Mouse (Mus musculus): ENCODE measurements around the gene Hpcal4. TPM values are rescaled to one million over a fixed set of nuclear protein-coding genes. Genes with fewer than 3 reads are reported as not detected.

Hpcal4 gene
- total and polyA plus RNA-seq, 3 experiments = 0.09 to 0.35 (median 0.10) TPM

GRCm38 (mm10) chr4:123162305-123162917 is 20.6 kb upstream of the Hpcal4 start:
- Histone ChIP-seq H3K27me3 (ENCODE audit: control insufficient read depth, insufficient read depth, low read length) (no peaks in the 10 kb centered on the region), H3K27ac (no peak overlapping the region), H3K79me2 (replicated peaks; ENCODE audit: control insufficient read depth, insufficient read depth, low read length) (no peaks in the 10 kb centered on the region), H3K36me3 (ENCODE audit: control insufficient read depth, insufficient read depth, low read length) (no peaks in the 10 kb centered on the region), H3K4me1 (ENCODE audit: control insufficient read depth, insufficient read depth, low read length) (no peaks in the 10 kb centered on the region), H3K9ac (ENCODE audit: low read depth, low read length) (no peak overlapping the region), H3K4me3 (no peak overlapping the region)
- WGBS = 15% methylated on average over 15 of the region's 15 CpGs
- no peak for DNase-seq
- intact Hi-C loops (cut with DNase I) = no loop called here
- TF ChIP-seq CTCF (IDR thresholded peaks at IDR 0.05) = no peak
- TF ChIP-seq POLR2A (IDR thresholded peaks at IDR 0.05; ENCODE audit: insufficient read depth, low read depth, low read length) = no peak
- no peak for TF ChIP-seq EP300 (IDR thresholded peaks at IDR 0.05; ENCODE audit: insufficient read depth, low read depth, low read length)

GRCm38 (mm10) chr4:123164157-123164556 is 18.9 kb upstream of the Hpcal4 start:
- no peak overlapping the region for H3K4me3 ChIP-seq
- H3K79me2 ChIP-seq (replicated peaks; ENCODE audit: control insufficient read depth, insufficient read depth, low read length) = no peaks in the 10 kb centered on the region
- H3K9ac ChIP-seq (ENCODE audit: low read depth, low read length) = no peak overlapping the region
- H3K4me1 ChIP-seq (ENCODE audit: control insufficient read depth, insufficient read depth, low read length) = no peaks in the 10 kb centered on the region
- DNase-seq = no peak
- TF ChIP-seq CTCF (IDR thresholded peaks at IDR 0.05) (0 out of 2 replicates have a peak, but pooled peaks have one; percentile 22), POLR2A (IDR thresholded peaks at IDR 0.05; ENCODE audit: insufficient read depth, low read depth, low read length) (no peak)
- intact Hi-C loops (cut with DNase I) = no loop called here
- H3K27ac ChIP-seq = no peak overlapping the region
- H3K36me3 ChIP-seq (ENCODE audit: control insufficient read depth, insufficient read depth, low read length) = no peaks in the 10 kb centered on the region
- no peaks in the 10 kb centered on the region for H3K27me3 ChIP-seq (ENCODE audit: control insufficient read depth, insufficient read depth, low read length)
- 43% methylated on average over 15 of the region's 15 CpGs for WGBS

- no peaks in the 10 kb centered on the region for H3K4me1 ChIP-seq (ENCODE audit: control insufficient read depth, insufficient read depth, low read length)
- TF ChIP-seq CTCF (IDR thresholded peaks at IDR 0.05) (peak; percentile 35), EP300 (IDR thresholded peaks at IDR 0.05; ENCODE audit: insufficient read depth, low read depth, low read length) (no peak)
Observed at GRCm38 (mm10) chr4:123171811-123172210, 11.2 kb upstream of the Hpcal4 start.

GRCm38 (mm10) chr4:123183239-123184056 is 421 bp downstream of the Hpcal4 start:
- H3K27me3 ChIP-seq (ENCODE audit: control insufficient read depth, insufficient read depth, low read length) = peaks cover 17% of the 10 kb centered on the region
- 12% methylated on average over 44 of the region's 44 CpGs for WGBS
- no peak overlapping the region for H3K9ac ChIP-seq (ENCODE audit: low read depth, low read length)
- DNase-seq = peak; percentile 66 to 70
- H3K4me1 ChIP-seq (ENCODE audit: control insufficient read depth, insufficient read depth, low read length) = peaks cover 1% of the 10 kb centered on the region; the same call in 1 of the 2 replicates
- intact Hi-C loops (cut with DNase I) = no loop called here
- peak overlapping the region; percentile 38 for H3K4me3 ChIP-seq
- H3K79me2 ChIP-seq (replicated peaks; ENCODE audit: control insufficient read depth, insufficient read depth, low read length) = no peaks in the 10 kb centered on the region
- no peaks in the 10 kb centered on the region for H3K36me3 ChIP-seq (ENCODE audit: control insufficient read depth, insufficient read depth, low read length)
- H3K27ac ChIP-seq = no peak overlapping the region
- TF ChIP-seq EP300 (IDR thresholded peaks at IDR 0.05; ENCODE audit: insufficient read depth, low read depth, low read length) (no peak), POLR2A (IDR thresholded peaks at IDR 0.05; ENCODE audit: insufficient read depth, low read depth, low read length) (no peak), CTCF (IDR thresholded peaks at IDR 0.05) (no peak)

More at GRCm38 (mm10) chr4:123171811-123172210, 11.2 kb upstream of the Hpcal4 start:
- Histone ChIP-seq H3K4me3 (no peak overlapping the region), H3K9ac (ENCODE audit: low read depth, low read length) (no peak overlapping the region), H3K36me3 (ENCODE audit: control insufficient read depth, insufficient read depth, low read length) (no peaks in the 10 kb centered on the region), H3K27me3 (ENCODE audit: control insufficient read depth, insufficient read depth, low read length) (no peaks in the 10 kb centered on the region; the same call in 1 of the 2 replicates), H3K79me2 (replicated peaks; ENCODE audit: control insufficient read depth, insufficient read depth, low read length) (no peaks in the 10 kb centered on the region), H3K27ac (no peak overlapping the region)
- intact Hi-C loops (cut with DNase I) = no loop called here
- no peak for DNase-seq

- DNase-seq = no peak
- Histone ChIP-seq H3K36me3 (ENCODE audit: control insufficient read depth, insufficient read depth, low read length) (no peaks in the 10 kb centered on the region), H3K27ac (no peak overlapping the region), H3K79me2 (replicated peaks; ENCODE audit: control insufficient read depth, insufficient read depth, low read length) (no peaks in the 10 kb centered on the region), H3K27me3 (ENCODE audit: control insufficient read depth, insufficient read depth, low read length) (peaks cover 17% of the 10 kb centered on the region), H3K4me1 (ENCODE audit: control insufficient read depth, insufficient read depth, low read length) (peaks cover 1% of the 10 kb centered on the region; the same call in 1 of the 2 replicates), H3K9ac (ENCODE audit: low read depth, low read length) (no peak overlapping the region), H3K4me3 (no peak overlapping the region)
- no peak for TF ChIP-seq EP300 (IDR thresholded peaks at IDR 0.05; ENCODE audit: insufficient read depth, low read depth, low read length)
- no peak for TF ChIP-seq CTCF (IDR thresholded peaks at IDR 0.05)
- no peak for TF ChIP-seq POLR2A (IDR thresholded peaks at IDR 0.05; ENCODE audit: insufficient read depth, low read depth, low read length)
- 51% methylated on average over 3 of the region's 3 CpGs for WGBS
- intact Hi-C loops (cut with DNase I) = no loop called here
Observed at GRCm38 (mm10) chr4:123184816-123185215, 1.8 kb downstream of the Hpcal4 start.

GRCm38 (mm10) chr4:123192336-123192735 is 9.3 kb downstream of the Hpcal4 start:
- H3K4me3 ChIP-seq = no peak overlapping the region
- no peaks in the 10 kb centered on the region for H3K36me3 ChIP-seq (ENCODE audit: control insufficient read depth, insufficient read depth, low read length)
- H3K9ac ChIP-seq (ENCODE audit: low read depth, low read length) = no peak overlapping the region
- H3K27me3 ChIP-seq (ENCODE audit: control insufficient read depth, insufficient read depth, low read length) = no peaks in the 10 kb centered on the region; the same call in 1 of the 2 replicates
- no peak overlapping the region for H3K27ac ChIP-seq
- TF ChIP-seq EP300 (IDR thresholded peaks at IDR 0.05; ENCODE audit: insufficient read depth, low read depth, low read length) = no peak
- TF ChIP-seq POLR2A (IDR thresholded peaks at IDR 0.05; ENCODE audit: insufficient read depth, low read depth, low read length) = no peak
- no peak for TF ChIP-seq CTCF (IDR thresholded peaks at IDR 0.05)
- DNase-seq = no peak
- no peaks in the 10 kb centered on the region for H3K79me2 ChIP-seq (replicated peaks; ENCODE audit: control insufficient read depth, insufficient read depth, low read length)
- no peaks in the 10 kb centered on the region for H3K4me1 ChIP-seq (ENCODE audit: control insufficient read depth, insufficient read depth, low read length)
- intact Hi-C loops (cut with DNase I) = no loop called here
- WGBS = 44% methylated on average over 11 of the region's 11 CpGs
